Mouse (Mus musculus): Measurements from ENCODE around the gene Tmem260. TPM values are rescaled to one million over a fixed set of nuclear protein-coding genes. Genes with fewer than 3 reads are reported as not detected.

Gene Tmem260
- total RNA-seq, 2 experiments from 2014 or later, result 18.4 to 21.3 TPM

DNA sequence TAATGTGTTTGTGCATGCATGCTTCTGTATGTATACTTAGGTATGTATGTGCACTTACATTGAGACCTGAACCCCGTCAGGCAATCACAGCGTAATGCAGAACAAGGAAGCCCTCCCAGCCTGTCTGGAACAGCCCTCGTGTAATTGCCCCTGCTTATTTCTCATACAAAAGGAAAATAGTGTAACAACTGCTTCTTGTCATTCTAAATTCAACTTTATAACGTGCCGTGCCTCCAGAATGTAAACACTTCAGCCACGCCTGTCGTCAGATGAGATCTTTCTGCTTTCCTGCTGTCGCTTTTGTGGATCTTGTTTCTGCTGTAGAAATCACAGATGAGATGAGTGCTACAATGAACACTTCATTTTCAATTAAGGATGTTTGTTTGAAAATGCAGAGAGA lies 30.4 kb downstream of the Tmem260 start:
- no peak for DNase-seq
- intact Hi-C loops (cut with DNase I), result no loop called here

DNA sequence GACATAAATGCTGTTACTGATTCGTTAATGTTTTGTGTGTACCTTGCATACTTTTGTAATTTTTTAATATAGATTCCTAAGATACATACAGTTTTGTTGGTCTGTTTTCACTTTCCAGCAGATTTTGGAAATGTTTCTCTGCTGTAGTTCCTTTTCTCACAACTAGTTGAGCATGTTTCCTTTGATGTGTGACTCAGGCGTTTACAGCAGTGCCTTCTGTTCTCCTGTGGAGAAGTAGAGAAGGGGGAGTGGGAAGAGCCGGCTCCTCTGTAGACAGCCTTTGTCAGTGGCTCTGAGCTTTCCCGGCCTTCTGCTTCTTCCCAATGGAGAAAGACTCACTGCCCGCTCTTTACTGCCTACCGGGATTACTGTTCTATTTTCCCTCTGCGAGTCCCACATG lies 35.7 kb downstream of the Tmem260 start:
- intact Hi-C loops (cut with DNase I), result no loop called here
- DNase-seq, result no peak

DNA sequence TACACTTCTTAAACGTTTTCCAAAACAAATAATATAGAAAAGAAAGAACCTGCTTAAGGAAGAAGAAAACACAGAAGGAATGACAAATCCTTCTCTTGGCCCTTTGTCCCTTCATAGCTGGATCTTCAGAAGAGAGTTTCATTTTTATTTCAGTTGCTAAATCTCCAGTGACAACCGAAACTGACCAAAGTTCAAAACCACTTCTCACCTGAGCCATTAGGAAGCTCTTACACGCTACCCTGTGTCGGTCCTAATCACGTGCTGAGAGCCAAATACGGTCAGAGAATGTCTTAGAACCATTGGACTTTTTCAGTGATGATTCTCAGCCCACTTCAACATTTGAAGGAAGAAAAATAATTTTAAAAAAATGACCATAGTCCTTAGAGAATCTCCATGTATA lies 36.8 kb downstream of the Tmem260 start:
- no peak for DNase-seq
- intact Hi-C loops (cut with DNase I), result no loop called here

DNA sequence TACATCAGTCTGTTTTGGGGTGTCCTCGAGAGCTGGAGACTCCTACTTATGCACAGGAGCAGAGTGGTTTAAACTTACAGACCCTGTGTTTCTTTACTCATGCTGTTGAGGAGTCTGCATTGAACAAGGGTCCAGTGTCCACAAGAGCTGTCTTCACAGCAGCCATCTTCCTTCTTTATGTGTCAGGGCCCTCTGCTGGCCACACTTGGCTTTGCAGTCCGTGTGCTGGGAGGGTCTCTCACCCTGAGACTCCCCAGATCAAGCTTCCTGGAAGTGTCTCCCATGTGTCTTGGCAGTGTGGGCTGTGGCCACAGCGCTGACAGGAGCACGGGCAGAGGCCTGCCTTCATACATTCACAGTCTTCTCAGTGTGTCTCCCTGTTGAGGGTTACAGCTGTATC lies 48.0 kb downstream of the Tmem260 start:
- intact Hi-C loops (cut with DNase I), result no loop called here
- peak; percentile 55 for DNase-seq

DNA sequence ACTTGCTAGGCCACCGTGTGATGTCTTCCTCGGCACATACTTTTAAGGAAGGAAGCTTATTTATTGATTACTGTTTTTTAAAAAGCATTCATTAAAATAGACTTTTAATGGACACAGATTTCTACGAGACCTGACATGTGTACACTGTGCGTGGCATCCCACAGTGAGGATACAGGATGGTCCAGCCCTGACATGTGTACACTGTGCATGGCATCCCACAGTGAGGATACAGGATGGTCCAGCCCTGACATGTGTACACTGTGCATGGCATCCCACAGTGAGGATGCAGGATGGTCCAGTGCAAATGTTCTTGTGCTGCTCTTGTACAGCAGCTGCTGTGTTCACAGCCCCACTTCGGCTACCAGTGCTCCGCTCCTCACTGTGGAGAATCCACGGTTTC lies 56.6 kb downstream of the Tmem260 start:
- intact Hi-C loops (cut with DNase I), result no loop called here
- no peak for DNase-seq

DNA sequence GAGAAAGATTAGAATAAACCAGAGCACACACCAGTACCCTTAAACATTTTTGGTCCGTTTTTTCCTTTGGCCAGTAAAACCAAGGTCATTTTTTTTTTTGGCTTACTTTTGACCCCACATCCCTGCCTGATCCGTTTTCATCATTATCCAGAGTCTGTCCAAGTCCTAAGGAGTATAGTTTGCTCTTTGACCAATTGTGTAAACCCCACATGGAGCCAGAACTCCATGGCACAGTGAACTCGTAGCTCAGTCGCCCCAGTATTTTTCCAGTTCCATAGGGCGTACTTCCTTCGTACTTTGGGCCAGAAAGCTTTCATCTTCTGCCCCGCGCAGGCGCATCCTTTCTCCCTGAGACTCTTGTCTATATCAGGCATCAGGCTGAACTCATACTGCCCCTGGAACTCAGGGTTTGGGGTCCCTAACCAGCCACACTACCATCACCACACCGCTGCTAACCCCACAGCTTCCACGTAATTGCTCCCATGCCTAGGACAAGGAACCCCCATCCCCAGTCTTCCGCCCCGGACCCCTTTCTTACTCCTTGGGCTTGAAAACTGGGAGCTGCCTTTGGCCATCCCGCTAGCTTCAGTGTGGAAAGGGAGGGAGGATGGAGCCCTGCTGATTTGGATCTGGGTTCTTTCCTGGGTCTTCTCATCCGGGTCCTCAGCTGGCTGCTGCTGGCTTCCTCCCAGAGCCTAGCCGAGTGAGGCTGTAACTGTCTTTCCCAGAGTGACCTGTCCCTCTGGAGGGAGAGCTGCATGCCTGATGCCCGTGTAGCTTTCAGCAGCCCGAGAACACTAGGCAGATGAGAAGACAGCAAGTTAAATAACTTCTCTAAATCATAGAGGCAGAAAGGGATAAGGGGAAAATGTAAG lies 58.0 kb downstream of the Tmem260 start:
- intact Hi-C loops (cut with DNase I), result no loop called here

DNA sequence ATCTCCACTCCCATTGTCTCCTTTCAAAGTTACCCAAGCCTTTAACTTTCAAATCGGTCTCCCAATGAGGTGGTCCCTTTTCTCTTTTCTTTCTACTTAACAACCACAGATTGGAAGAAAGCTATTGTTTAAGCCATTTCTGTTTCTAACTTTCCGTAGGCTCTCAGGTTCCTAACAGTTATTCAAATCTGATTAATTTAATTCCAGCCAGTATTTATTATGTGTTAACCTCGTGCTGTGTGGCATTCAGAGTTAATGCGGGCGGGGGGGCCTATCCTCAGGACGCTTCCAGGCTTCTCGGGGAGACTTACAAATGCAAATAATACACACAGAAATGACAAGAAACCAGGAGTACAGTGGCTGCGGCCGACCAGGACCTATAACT lies 58.6 kb downstream of the Tmem260 start:
- DNase-seq, result no peak
- intact Hi-C loops (cut with DNase I), result no loop called here

More for the DNA sequence above, 58.0 kb downstream of the Tmem260 start:
- DNase-seq, result peak; percentile 40

DNA sequence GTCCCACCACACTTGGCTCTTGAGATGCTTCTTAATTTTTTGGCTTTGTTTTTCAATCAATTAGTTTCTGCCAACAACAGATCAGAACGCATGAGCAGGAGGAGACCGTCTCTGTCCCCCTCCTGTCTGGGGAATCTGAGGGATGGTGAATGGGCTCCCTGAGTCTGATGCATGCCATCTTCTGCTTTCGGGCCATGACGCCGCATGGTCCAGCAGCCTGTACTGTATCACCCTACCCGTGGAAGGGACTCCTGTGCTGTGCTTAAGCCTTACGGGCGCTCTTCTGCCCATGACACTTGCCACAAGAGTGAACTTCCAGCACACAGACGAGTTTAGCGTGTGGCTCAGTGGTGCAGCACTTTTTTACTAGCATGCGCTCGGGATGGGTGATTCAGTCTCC lies 59.7 kb downstream of the Tmem260 start:
- intact Hi-C loops (cut with DNase I), result no loop called here
- DNase-seq, result no peak

DNA sequence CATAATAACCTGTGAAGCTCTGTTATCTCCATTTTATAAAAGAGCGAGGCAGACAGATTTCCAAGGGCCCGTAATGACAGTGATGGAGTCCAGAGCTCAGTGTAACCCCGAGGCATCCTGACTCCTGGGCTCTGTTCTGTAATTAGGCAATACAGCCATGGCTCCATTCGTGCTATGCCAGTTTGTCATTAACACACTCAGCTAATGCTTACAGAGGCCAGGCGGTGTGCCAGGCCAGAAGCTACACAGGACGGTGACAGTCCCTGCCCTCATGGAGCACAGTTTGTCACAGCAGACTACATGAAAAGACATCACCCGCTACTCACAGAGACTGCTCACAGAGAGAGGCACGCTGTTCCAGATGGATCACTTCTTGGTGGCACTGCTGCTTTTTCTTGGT lies 61.5 kb downstream of the Tmem260 start:
- no peak for DNase-seq
- intact Hi-C loops (cut with DNase I), result no loop called here

DNA sequence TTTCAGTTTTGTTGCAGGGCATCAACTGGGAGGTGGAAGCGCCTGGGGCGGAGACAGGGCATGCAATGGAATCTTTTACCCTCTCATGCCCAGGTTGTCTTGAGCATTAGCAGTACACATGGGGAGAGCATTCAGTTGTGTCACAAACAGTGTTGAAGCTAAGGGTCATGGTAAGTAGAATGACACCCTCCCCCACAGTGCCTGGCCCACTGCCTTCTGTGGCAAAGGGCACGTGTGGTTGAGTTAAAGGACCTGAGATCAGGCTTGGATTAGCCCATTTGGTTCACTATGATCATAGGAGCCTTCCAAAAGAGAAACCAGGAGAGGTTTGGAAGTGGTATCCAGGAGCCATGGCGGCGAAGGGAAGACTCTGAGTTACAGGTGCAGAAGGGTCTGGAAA lies 63.2 kb downstream of the Tmem260 start:
- DNase-seq, result no peak
- intact Hi-C loops (cut with DNase I), result no loop called here

DNA sequence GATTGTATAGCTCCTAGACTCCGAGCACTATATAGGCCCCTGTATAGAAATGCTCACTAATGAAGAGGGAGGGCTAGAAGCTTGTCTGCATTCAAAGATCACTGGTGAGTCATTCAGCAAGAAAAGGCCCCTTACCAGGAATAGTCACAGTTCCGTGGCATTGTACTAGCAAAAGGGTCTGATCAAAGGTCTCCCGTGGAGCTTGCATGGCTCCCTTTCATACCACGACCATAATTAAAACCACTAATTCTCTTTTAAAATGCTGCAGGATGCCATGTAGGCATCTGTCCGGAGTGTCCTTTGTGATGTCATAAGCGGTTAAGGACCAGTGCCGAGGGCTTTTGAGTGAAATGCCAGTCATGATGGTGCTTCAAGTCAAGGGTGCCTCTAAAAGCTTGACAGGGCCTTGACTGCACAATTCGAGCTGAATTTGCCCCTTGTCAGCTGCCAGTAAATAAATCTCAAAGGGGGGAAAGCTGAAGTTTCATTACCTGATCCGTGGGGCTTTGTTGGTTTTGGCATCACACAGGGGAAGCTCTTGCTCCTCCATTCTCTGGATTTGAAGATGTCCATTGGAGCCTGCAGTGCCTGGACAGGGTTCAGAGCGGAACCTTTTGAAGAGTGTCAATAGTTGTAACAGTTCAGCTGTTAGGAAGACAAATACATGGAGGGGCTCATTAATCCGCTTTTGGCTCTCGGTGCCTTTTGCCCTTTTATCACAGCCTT lies 67.3 kb downstream of the Tmem260 start:
- intact Hi-C loops (cut with DNase I), result no loop called here
- DNase-seq, result no peak

DNA sequence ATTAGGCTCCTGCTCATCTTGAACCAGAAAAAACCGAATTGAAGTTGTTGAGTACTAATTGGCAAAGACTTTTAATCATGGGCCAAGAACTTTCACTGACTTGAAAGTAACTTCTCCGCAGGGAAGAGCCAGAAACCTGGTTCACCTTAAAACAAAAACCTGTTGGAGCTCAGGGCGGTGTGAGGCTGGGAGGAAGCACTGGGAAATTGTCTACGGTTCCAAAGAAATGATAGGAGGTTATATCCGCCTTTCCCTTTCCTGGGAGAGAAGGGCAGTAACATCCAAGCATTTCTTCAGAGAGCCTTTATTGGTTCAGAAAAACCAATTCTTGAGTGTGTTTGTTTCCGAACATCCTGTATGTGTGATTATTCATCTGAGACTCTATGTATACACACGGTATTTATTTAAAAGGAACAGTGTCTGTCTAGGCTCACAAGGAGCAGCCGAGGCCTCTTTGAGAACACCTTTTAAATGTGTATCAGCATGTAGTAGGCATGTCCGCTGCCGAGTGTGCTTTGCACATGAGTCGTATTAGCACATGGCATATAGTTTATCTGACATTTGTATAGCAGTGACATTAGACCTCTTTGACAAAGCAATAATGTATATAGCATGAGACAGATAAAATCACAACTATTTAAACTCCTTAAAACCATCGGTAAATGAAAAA lies 68.0 kb downstream of the Tmem260 start:
- intact Hi-C loops (cut with DNase I), result no loop called here
- DNase-seq, result no peak

DNA sequence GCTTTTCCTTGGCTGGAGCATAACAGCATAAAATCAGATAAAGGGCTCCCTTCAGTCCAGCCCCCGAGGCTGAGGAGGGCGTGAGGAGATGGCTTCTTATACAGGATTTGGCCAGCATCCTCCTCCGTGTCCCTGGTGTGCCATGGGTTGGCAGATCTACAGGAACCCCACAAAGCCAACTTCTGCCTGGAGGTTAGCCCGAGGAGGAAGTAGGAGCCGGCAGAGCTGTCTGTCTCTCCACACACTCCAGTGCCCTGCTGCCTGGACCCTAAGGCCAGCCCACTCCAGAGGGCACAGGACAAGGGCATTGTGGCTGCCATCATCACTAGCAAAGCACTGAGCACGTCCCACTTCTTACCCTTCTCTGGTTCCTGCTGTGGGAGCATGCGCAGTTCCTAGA lies 68.7 kb downstream of the Tmem260 start:
- intact Hi-C loops (cut with DNase I), result no loop called here
- peak; percentile 65 for DNase-seq

DNA sequence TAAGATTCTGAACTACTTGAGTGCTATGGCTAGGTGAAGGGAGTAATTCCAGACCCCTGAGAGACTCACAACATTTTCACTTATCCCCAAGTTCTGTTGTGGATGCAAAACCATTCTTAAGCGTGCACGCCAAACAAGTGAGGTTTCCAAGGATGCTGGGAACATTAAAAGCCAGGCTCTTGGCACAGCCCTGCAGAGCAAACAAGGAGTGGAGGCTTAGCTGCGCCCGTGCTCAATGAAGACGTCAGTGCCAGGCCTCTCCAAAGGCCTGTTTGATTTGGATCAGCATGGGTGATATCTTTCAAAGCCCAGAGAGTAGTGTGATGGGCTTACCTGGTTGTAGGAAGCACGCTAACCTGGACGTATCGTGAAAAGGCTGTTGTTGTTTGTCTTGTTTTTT lies 69.6 kb downstream of the Tmem260 start:
- intact Hi-C loops (cut with DNase I), result no loop called here
- peak; percentile 26 for DNase-seq

DNA sequence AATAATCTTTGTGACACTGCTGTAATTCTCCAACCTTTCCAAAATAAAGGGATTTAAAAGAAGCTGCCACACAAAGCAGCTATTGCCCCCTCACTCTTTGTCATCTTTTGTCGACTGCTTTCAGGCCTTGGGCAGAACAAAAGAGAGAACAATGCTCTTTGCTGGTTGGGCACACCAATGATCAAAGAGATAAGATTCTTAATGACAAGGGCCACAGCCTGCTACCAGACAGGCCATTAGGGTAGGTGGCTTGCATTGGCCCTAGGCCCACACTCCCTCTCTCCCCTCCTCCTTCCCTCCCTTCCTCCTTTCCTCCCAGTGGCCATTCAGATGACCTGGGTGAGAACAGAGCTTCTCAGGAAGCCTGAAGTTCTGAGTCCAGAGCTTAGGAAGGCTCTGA lies 77.4 kb downstream of the Tmem260 start:
- DNase-seq, result no peak
- intact Hi-C loops (cut with DNase I), result loop anchor here (10.0 kb wide), 1 partner anchor 461 kb away; no protein-coding TSS in a partner anchor

DNA sequence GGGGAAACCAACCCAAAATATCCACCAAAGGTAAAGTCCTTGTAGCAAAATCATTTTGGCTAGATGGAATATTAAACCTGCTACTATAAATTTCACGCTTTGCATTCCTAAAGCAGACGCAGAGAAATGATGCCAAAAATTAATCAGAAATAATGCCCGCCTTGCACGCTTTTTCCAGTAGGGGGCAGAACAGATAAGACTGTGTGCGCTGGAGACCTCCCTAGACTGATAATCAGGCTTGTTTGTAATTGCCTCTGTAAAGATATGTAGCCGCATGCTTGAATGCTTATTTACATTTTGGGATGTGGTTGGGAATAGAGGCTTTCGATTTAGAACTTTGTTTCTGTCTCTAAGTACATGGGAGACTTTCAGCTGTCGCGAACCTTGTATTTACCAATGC lies 78.2 kb downstream of the Tmem260 start:
- DNase-seq, result peak; percentile 48
- intact Hi-C loops (cut with DNase I), result loop anchor here (10.0 kb wide), 1 partner anchor 461 kb away; no protein-coding TSS in a partner anchor

DNA sequence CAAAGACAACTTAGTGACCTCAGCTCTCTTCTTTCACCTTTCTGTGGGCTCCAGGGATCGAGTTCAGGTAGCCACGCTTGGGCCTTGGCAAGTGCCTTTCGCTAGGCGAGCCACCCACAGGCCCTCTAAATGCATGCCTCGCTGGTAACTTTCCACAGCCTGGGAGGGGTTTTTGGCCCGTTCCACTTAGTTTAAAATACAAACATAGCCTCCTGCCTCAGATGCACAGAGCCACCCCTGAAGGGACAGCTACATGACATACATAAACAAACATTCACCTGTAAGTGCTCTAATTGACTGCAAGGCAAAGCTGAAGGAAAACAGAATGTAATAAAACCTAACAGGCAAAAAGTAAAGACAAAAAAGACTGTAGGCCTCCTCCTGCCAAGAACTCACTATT lies 79.1 kb downstream of the Tmem260 start:
- intact Hi-C loops (cut with DNase I), result loop anchor here (10.0 kb wide), 1 partner anchor 460 kb away; no protein-coding TSS in a partner anchor
- DNase-seq, result no peak

DNA sequence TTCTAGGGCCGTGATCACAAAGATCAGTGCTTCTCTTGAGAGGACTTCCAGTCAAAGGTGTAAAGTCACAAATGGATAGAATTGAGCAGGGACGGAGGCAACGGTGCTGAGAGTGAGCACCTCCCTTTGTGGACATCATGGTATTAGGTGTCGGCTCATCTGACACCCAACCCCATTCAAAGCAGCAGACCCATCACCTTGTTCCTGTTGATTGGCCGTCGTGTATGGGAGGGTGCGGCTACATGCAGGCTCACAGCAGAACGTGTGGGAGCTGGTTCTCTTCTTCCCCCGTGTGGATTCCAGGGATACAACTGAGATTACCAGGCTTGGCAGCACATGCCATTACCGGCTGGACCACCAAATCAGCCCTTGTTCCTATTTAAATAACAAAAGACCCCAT lies 84.7 kb downstream of the Tmem260 start:
- no peak for DNase-seq
- intact Hi-C loops (cut with DNase I), result no loop called here

DNA sequence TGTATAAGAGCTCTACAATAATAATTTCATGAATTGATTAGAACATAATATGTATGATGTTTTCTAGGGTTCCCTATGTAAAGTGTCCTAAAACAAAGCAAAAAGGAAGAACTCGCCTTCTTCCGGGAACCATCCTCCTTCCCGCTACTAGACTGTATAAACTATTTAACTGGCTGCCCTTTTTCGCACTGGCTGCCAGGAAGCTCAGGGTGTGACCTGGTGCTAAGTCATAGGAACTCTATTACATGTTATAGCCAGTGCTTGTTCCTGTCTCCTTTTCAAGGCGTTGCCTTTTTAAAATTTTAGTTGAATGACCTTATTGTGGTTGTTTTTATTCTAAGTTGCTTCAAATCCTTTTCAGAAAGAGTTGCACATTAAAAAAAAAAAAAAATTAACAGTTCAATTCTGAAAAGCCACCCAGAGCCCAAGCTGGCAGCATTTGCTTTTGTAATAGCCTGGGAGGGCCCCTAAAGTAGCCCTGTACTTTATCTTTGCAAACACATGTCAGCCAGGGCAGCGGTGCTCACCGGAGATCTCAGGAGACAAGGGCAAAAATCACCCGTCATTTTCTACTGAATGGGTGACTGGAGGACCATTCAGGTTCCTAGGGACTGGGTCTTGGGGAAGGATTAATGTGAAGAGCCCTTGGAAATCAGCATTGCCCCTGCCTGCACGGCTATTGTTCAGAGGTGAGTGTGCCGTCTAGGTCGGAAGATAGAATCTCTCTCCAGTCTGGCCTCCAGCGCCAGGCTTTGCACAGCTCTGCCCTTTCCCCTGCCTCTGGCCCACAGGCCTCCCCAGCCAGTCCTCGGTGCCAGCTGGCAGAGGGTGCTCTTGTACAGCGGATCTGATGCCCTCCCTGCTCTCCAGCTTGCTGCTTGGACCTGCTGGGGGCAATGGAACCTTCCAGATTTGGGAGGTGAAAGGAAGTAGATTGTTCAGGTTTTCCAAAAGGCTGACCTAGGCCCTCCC lies 92.2 kb downstream of the Tmem260 start:
- peak; percentile 77 for DNase-seq
- intact Hi-C loops (cut with DNase I), result no loop called here

DNA sequence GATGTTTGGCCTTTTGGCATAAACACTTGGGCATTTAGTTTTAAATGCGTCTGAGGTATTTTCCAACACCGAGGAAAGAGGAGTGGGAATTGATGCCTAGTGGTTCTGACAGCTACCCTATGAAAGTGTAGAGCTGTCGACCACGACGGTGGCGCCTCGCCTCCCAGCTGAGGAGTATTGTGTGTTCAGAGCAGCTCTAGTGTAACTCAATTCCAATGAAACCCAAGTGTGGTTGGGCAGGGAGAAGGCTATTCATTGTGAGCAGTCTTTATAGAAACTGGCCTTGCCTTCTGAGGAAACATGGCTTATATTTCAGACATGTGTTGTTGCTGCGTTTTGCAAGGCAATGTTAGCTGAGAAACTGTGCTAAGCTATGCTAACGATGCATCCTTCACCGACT lies 99.2 kb downstream of the Tmem260 start:
- intact Hi-C loops (cut with DNase I), result no loop called here

More for the DNA sequence above, 99.2 kb downstream of the Tmem260 start:
- no peak for DNase-seq

All from left cerebral cortex, postnatal 4 days (tissue).